Comparison of ENCODE assay signal across 8 mouse cellular contexts in genomic region chr6:88136201-88136631, GRCm38 (mm10). TPM values are rescaled to one million over a fixed set of nuclear protein-coding genes. Genes with fewer than 3 reads are reported as not detected.
DNase-seq lines count a peak whose midpoint lies in the region; ATAC-seq and TF ChIP-seq lines count a peak whose summit lies in the region.

No protein-coding gene starts in this region.

- ATAC-seq in heart, embryonic 12.5 days (ENCODE audit: insufficient number of reproducible peaks, low FRiP score): no peak
- ATAC-seq in midbrain, embryonic 12.5 days (ENCODE audit: low FRiP score, low read depth): no peak

- no peak overlapping the region for H3K4me3 ChIP-seq in C2C12 (ENCODE audit: insufficient read depth, poor library complexity, severe bottlenecking)
- peak overlapping the region; percentile 8; the same call in 1 of the 2 replicates for H3K4me3 ChIP-seq in brown adipose tissue, adult 24 weeks (ENCODE audit: insufficient read depth, low read depth, low read length)
- peak overlapping the region; percentile 20 for H3K4me3 ChIP-seq in heart, embryonic 12.5 days
- peak overlapping the region; percentile 33 for H3K4me3 ChIP-seq in limb, embryonic 10.5 days
- H3K4me3 ChIP-seq in midbrain, embryonic 12.5 days: peak overlapping the region; percentile 17; the same call in 1 of the 2 replicates

- DNase-seq in limb, embryonic 10.5 days (ENCODE audit: low spot score): no peak
- DNase-seq in thymus, postnatal 25 days: no peak
- DNase-seq in cerebellum, adult 9-10 months: no peak
- no peak for DNase-seq in left cerebral cortex, adult 18-20 months (ENCODE audit: low spot score in 2 of 2)

- no peaks in the 10 kb centered on the region for H3K79me2 ChIP-seq in C2C12 (ENCODE audit: control insufficient read depth, insufficient read depth)

- 23% methylated on average over 15 of the region's 15 CpGs for WGBS in heart, embryonic 12.5 days
- WGBS in limb, embryonic 10.5 days: 39% methylated on average over 15 of the region's 15 CpGs
- WGBS in midbrain, embryonic 12.5 days: 31% methylated on average over 15 of the region's 15 CpGs

- peak overlapping the region; percentile 62 for H3K4me2 ChIP-seq in heart, embryonic 12.5 days
- H3K4me2 ChIP-seq in midbrain, embryonic 12.5 days (replicated peaks): peak overlapping the region; percentile 37

- peaks cover 15% of the 10 kb centered on the region for H3K4me1 ChIP-seq in brown adipose tissue, adult 24 weeks (ENCODE audit: control insufficient read depth, insufficient read depth, insufficient read length, low read length)
- H3K4me1 ChIP-seq in heart, embryonic 12.5 days (replicated peaks): peaks cover 37% of the 10 kb centered on the region
- H3K4me1 ChIP-seq in limb, embryonic 10.5 days: peaks cover 43% of the 10 kb centered on the region
- H3K4me1 ChIP-seq in midbrain, embryonic 12.5 days: peaks cover 23% of the 10 kb centered on the region

- H3K27me3 ChIP-seq in C2C12 (ENCODE audit: control insufficient read depth, insufficient read depth, insufficient read length): peaks cover 5% of the 10 kb centered on the region
- peaks cover 58% of the 10 kb centered on the region for H3K27me3 ChIP-seq in heart, embryonic 12.5 days (replicated peaks)
- H3K27me3 ChIP-seq in limb, embryonic 10.5 days (ENCODE audit: low read depth, poor library complexity, severe bottlenecking): peaks cover 54% of the 10 kb centered on the region
- peaks cover 32% of the 10 kb centered on the region for H3K27me3 ChIP-seq in midbrain, embryonic 12.5 days

- no peak overlapping the region for H3K27ac ChIP-seq in brown adipose tissue, adult 24 weeks (replicated peaks; ENCODE audit: low read depth, low read length)
- no peak overlapping the region for H3K27ac ChIP-seq in heart, embryonic 12.5 days (ENCODE audit: poor library complexity, severe bottlenecking)
- peak overlapping the region; percentile 27 for H3K27ac ChIP-seq in limb, embryonic 10.5 days
- no peak overlapping the region for H3K27ac ChIP-seq in midbrain, embryonic 12.5 days (replicated peaks)

- H3ac ChIP-seq in C2C12 (ENCODE audit: control insufficient read depth, insufficient read length, low read depth): peak overlapping the region; percentile 12

- no peak for TF ChIP-seq CTCF in C2C12 (IDR thresholded peaks at IDR 0.05; ENCODE audit: control insufficient read depth, insufficient read depth, insufficient read length)

- H3K9ac ChIP-seq in heart, embryonic 12.5 days: no peak overlapping the region
- H3K9ac ChIP-seq in midbrain, embryonic 12.5 days (replicated peaks): no peak overlapping the region; the same call in 1 of the 2 replicates

- no peaks in the 10 kb centered on the region for H3K36me3 ChIP-seq in C2C12 (ENCODE audit: control insufficient read depth, insufficient read depth)
- no peaks in the 10 kb centered on the region for H3K36me3 ChIP-seq in heart, embryonic 12.5 days
- H3K36me3 ChIP-seq in limb, embryonic 10.5 days: no peaks in the 10 kb centered on the region
- H3K36me3 ChIP-seq in midbrain, embryonic 12.5 days: no peaks in the 10 kb centered on the region

- H3K9me3 ChIP-seq in heart, embryonic 12.5 days (replicated peaks): no peaks in the 10 kb centered on the region
- no peaks in the 10 kb centered on the region for H3K9me3 ChIP-seq in limb, embryonic 10.5 days (replicated peaks)
- H3K9me3 ChIP-seq in midbrain, embryonic 12.5 days: no peaks in the 10 kb centered on the region

- H3K79me3 ChIP-seq in C2C12 (ENCODE audit: low read depth): no peaks in the 10 kb centered on the region

TF ChIP-seq in C2C12, 6 proteins besides CTCF, POLR2A, EP300 and RAD21:
- TF ChIP-seq USF1 (IDR thresholded peaks at IDR 0.05; ENCODE audit: low read depth) (no peak), CEBPB (IDR thresholded peaks at IDR 0.05; ENCODE audit: low read depth) (peak; percentile 78)

RNA-seq across cellular contexts. Expression of gene Rpn1, which starts 51.9 kb away (rescaled TPM):
- polyA plus RNA-seq in C2C12 (2012; fragmentation: generic; extraction: Trizol): 181 TPM
- polyA plus RNA-seq in brown adipose tissue, adult 24 weeks (2012; ENCODE audit: insufficient read depth, insufficient read length, missing spikeins): 42.2 and 50.8 TPM in 2 replicates
- 225 and 227 TPM in 2 replicates for polyA plus RNA-seq in heart, embryonic 12.5 days (2016; fragmentation: Nextera tagmentation; extraction: Ambion mirVana)
- polyA plus RNA-seq in limb, embryonic 10.5 days (2016; fragmentation: Nextera tagmentation; extraction: Ambion mirVana): 324 and 340 TPM in 2 replicates
- polyA plus RNA-seq in midbrain, embryonic 12.5 days (2016; fragmentation: Nextera tagmentation; extraction: Ambion mirVana): 242 and 256 TPM in 2 replicates
- 100 to 1,000 TPM; 174 to 187 TPM for total RNA-seq in left cerebral cortex, adult 18-20 months (2021)

RNA-seq across cellular contexts. Expression of gene Gata2, which starts 57.5 kb away (rescaled TPM):
- 45.8 TPM for polyA plus RNA-seq in C2C12 (2012; fragmentation: generic; extraction: Trizol)
- 4.7 and 7.0 TPM in 2 replicates for polyA plus RNA-seq in brown adipose tissue, adult 24 weeks (2012; ENCODE audit: insufficient read depth, insufficient read length, missing spikeins)
- polyA plus RNA-seq in heart, embryonic 12.5 days (2016; fragmentation: Nextera tagmentation; extraction: Ambion mirVana): 20.8 and 21.3 TPM in 2 replicates
- polyA plus RNA-seq in limb, embryonic 10.5 days (2016; fragmentation: Nextera tagmentation; extraction: Ambion mirVana): 6.8 and 9.0 TPM in 2 replicates
- polyA plus RNA-seq in midbrain, embryonic 12.5 days (2016; fragmentation: Nextera tagmentation; extraction: Ambion mirVana): 38.7 and 45.5 TPM in 2 replicates
- 1 to 10 TPM; 6.1 to 6.8 TPM for total RNA-seq in left cerebral cortex, adult 18-20 months (2021)
